Mouse (Mus musculus) thymus, adult 2 months (tissue): ENCODE results near the gene Slc23a2.

ENCODE experiments used
- CTCF ChIP-seq: fragments of 200-500 bp; IDR thresholded peaks from 2 replicates; pipeline ENCODE4 v1.5.1; 2012; ENCODE audit warnings: mild to moderate bottlenecking, control low read depth, low read length, moderate library complexity, borderline replicate concordance; ENCODE audit not compliant: control insufficient read depth, poor library complexity, insufficient read depth; ENCODE audit errors: extremely low read depth
- POLR2A ChIP-seq: fragments of 200-500 bp; IDR thresholded peaks from 2 replicates; pipeline ENCODE4 v1.6.1; 2012; ENCODE audit warnings: mild to moderate bottlenecking, low read length, control low read depth, moderate library complexity; ENCODE audit not compliant: control insufficient read depth, poor library complexity, insufficient read depth; ENCODE audit errors: extremely low read depth

- TF ChIP-seq POLR2A (no peak), CTCF (no peak)
These were observed 13.6 kb downstream of the Slc23a2 start for GRCm38 (mm10) chr2:132131266-132131665.
